Mouse (Mus musculus): ENCODE data around the gene Gm28038. TPM values are rescaled to one million over a fixed set of nuclear protein-coding genes. Genes with fewer than 3 reads are reported as not detected.
A peak's percentile ranks its signal among the peaks of the same experiment; 100 is the strongest.

Gm28038 gene
- total and polyA plus RNA-seq, 3 experiments, result 2.6 to 6.3 TPM; not detected in 1

DNA sequence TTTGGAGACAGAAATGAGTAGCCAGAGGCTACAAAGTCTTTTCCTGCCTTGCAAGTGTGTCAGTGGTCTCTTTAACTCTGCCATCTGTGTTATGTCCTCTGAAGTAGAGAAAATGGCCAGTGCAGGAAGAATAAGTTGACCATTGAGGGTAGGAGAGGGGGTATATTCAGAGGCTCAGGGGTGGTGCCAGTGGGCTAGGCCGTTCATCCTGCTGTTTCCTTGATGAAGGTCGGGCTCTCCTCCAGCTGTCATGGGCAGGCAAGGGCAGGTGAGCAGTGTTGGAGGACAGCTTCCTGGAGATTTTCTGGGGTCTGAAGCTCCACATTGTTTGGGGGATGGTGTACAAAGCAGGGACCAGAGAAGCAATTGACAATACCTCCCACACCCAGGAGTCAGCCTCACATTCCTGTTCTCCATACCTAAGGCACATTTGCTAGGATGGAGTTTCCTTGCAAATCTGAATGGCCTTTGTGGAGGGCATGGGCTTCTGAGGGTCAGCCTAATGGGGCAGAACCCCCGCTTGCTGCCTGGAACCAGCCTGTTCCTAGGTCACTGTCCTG lies 41.9 kb upstream of the Gm28038 start:
- Histone ChIP-seq H3K36me3 (ENCODE audit: control insufficient read depth, insufficient read depth, low read length) (peaks cover 28% of the 10 kb centered on the region), H3K27ac (peak overlapping the region; percentile 98), H3K4me1 (ENCODE audit: control insufficient read depth, insufficient read depth, low read length) (peaks cover 34% of the 10 kb centered on the region), H3K27me3 (ENCODE audit: control insufficient read depth, insufficient read depth, low read length) (no peaks in the 10 kb centered on the region), H3K79me2 (replicated peaks; ENCODE audit: control insufficient read depth, insufficient read depth, low read length) (peaks cover 3% of the 10 kb centered on the region), H3K9ac (ENCODE audit: low read depth, low read length) (peak overlapping the region; percentile 85), H3K4me3 (peak overlapping the region; percentile 81)
- peak; percentile 10; the same call in 1 of the 2 replicates for TF ChIP-seq POLR2A (IDR thresholded peaks at IDR 0.05; ENCODE audit: insufficient read depth, low read depth, low read length)
- no peak for TF ChIP-seq EP300 (IDR thresholded peaks at IDR 0.05; ENCODE audit: insufficient read depth, low read depth, low read length)
- TF ChIP-seq CTCF (IDR thresholded peaks at IDR 0.05), result no peak
- 25% methylated on average over 3 of the region's 3 CpGs for WGBS
- intact Hi-C loops (cut with DNase I), result no loop called here
- DNase-seq, result peak; percentile 40 to 47

DNA sequence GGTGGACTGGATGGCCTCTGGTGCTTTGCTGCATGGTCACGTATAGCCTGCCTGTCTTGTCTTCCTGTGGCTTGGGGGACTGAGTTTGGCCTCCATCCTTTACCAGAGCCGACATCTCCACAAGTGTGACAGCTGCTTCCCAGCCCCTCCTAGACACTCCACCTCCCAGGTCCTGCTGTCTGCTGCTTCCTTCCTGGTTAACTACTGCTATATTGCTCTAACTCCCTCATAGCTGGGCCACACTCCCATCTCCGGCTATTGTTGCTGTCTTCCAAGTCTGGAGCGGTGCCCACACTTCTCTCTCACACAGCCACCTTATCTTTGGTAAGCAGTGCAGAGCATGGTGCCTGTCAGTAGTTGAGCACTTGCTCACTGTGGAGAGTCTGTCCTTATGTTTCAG lies 41.1 kb upstream of the Gm28038 start:
- TF ChIP-seq CTCF (IDR thresholded peaks at IDR 0.05) (no peak), POLR2A (IDR thresholded peaks at IDR 0.05; ENCODE audit: insufficient read depth, low read depth, low read length) (peak; percentile 91), EP300 (IDR thresholded peaks at IDR 0.05; ENCODE audit: insufficient read depth, low read depth, low read length) (peak; percentile 87)
- Histone ChIP-seq H3K4me3 (peak overlapping the region; percentile 81), H3K27me3 (ENCODE audit: control insufficient read depth, insufficient read depth, low read length) (no peaks in the 10 kb centered on the region), H3K27ac (peak overlapping the region; percentile 98), H3K36me3 (ENCODE audit: control insufficient read depth, insufficient read depth, low read length) (peaks cover 34% of the 10 kb centered on the region), H3K79me2 (replicated peaks; ENCODE audit: control insufficient read depth, insufficient read depth, low read length) (peaks cover 5% of the 10 kb centered on the region), H3K9ac (ENCODE audit: low read depth, low read length) (peak overlapping the region; percentile 85), H3K4me1 (ENCODE audit: control insufficient read depth, insufficient read depth, low read length) (peaks cover 40% of the 10 kb centered on the region)
- intact Hi-C loops (cut with DNase I), result loop anchor here (1.0 kb wide), 1 partner anchor 26 kb away; no protein-coding TSS in a partner anchor
- peak; percentile 80 to 86 for DNase-seq
- WGBS, result 2% methylated on average over 4 of the region's 4 CpGs

DNA sequence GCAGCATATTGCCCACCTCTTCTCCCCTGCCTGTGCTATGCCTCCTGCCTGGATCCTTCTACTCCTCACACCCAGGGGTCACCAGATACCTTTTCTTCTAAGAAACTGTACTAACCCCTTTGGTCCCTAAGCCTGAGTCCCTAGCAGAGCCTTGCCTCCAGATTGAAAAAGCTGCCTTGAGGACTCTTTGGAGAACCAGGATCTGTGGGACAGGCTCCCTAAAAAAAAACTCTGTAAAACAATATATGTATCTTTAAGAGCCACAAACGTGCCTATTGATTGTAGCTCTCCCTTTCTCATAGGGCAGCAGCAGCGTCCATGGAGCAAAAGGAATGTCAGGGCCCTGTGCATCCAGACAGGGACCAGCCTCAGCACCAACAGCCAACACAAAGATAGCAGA lies 40.6 kb upstream of the Gm28038 start, which contains the start of gene Gm28035:
Gene Gm28035 (plus strand): TSS at position 301 of the 400 bp plus-strand sequence.
- 11% methylated on average over 2 of the region's 2 CpGs for WGBS
- intact Hi-C loops (cut with DNase I), result loop anchor here (1.0 kb wide), 1 partner anchor 25 kb away; no protein-coding TSS in a partner anchor
- Histone ChIP-seq H3K9ac (ENCODE audit: low read depth, low read length) (peak within 1 kb of the TSS; percentile 85), H3K4me3 (peak within 1 kb of the TSS; percentile 81), H3K36me3 (ENCODE audit: control insufficient read depth, insufficient read depth, low read length) (peaks cover 36% of the 10 kb centered on the region), H3K79me2 (replicated peaks; ENCODE audit: control insufficient read depth, insufficient read depth, low read length) (peaks cover 5% of the 10 kb centered on the region), H3K27ac (peak within 1 kb of the TSS; percentile 98), H3K27me3 (ENCODE audit: control insufficient read depth, insufficient read depth, low read length) (no peaks in the 10 kb centered on the region), H3K4me1 (ENCODE audit: control insufficient read depth, insufficient read depth, low read length) (peaks cover 43% of the 10 kb centered on the region)
- no peak for DNase-seq
- no peak for TF ChIP-seq POLR2A (IDR thresholded peaks at IDR 0.05; ENCODE audit: insufficient read depth, low read depth, low read length)
- no peak for TF ChIP-seq EP300 (IDR thresholded peaks at IDR 0.05; ENCODE audit: insufficient read depth, low read depth, low read length)
- TF ChIP-seq CTCF (IDR thresholded peaks at IDR 0.05), result 0 out of 2 replicates have a peak, but pooled peaks have one; percentile 3

DNA sequence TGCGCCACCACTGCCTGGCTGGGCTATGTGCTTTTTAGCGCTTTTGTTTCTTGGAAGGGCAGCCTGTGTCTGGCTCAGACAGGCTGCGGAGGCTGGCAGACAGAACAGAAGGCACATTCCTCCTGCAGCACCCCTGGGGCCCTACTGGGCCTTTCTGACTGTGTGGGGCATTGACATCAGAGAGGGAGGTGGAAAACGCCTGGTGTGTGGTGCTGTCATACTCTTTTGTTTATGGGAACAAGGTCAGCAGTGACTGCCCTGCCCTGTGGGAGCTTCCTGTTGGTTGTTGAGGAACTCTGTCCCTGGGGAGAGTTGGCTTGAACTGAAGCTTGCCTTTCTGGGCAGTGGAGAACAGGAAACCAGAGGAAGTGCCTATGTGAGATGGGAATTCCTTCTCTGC lies 38.3 kb upstream of the Gm28038 start:
- Histone ChIP-seq H3K4me3 (peak overlapping the region; percentile 3; the same call in 1 of the 2 replicates), H3K36me3 (ENCODE audit: control insufficient read depth, insufficient read depth, low read length) (peaks cover 41% of the 10 kb centered on the region), H3K79me2 (replicated peaks; ENCODE audit: control insufficient read depth, insufficient read depth, low read length) (peaks cover 7% of the 10 kb centered on the region), H3K4me1 (ENCODE audit: control insufficient read depth, insufficient read depth, low read length) (peaks cover 56% of the 10 kb centered on the region), H3K9ac (ENCODE audit: low read depth, low read length) (0 out of 2 replicates have a peak overlapping the region, but pooled peaks have one; percentile 5), H3K27ac (peak overlapping the region; percentile 98), H3K27me3 (ENCODE audit: control insufficient read depth, insufficient read depth, low read length) (no peaks in the 10 kb centered on the region)
- TF ChIP-seq EP300 (IDR thresholded peaks at IDR 0.05; ENCODE audit: insufficient read depth, low read depth, low read length), result peak; percentile 100
- TF ChIP-seq POLR2A (IDR thresholded peaks at IDR 0.05; ENCODE audit: insufficient read depth, low read depth, low read length), result peak; percentile 72; the same call in 1 of the 2 replicates
- TF ChIP-seq CTCF (IDR thresholded peaks at IDR 0.05), result no peak
- peak; percentile 79 to 89 for DNase-seq
- WGBS, result 8% methylated on average over 4 of the region's 4 CpGs
- intact Hi-C loops (cut with DNase I), result loop anchor here (1.0 kb wide), 1 partner anchor 16 kb away; no protein-coding TSS in a partner anchor

DNA sequence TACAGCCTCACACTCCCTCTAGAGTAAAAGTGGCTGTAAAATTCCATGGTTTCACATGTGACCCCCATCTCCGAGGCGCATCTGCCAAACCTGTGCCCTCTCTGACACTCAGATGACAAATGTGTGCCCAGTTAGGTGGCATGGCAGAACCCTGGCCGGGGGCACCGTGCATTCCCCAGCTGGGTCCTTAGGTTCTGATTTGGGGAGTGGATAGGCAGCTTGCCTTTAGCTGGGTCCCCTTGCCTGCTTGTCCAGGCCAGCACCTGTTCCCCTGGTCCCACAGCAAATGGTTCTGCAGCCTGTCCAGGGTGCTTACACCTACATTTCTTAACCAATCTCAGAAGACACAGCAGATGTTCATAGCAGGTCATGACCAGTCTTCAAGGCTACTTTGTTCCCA lies 37.5 kb upstream of the Gm28038 start:
- Histone ChIP-seq H3K27ac (peak overlapping the region; percentile 98), H3K4me1 (ENCODE audit: control insufficient read depth, insufficient read depth, low read length) (peaks cover 62% of the 10 kb centered on the region), H3K36me3 (ENCODE audit: control insufficient read depth, insufficient read depth, low read length) (peaks cover 46% of the 10 kb centered on the region), H3K27me3 (ENCODE audit: control insufficient read depth, insufficient read depth, low read length) (no peaks in the 10 kb centered on the region), H3K4me3 (peak overlapping the region; percentile 2; the same call in 1 of the 2 replicates), H3K79me2 (replicated peaks; ENCODE audit: control insufficient read depth, insufficient read depth, low read length) (peaks cover 9% of the 10 kb centered on the region), H3K9ac (ENCODE audit: low read depth, low read length) (no peak overlapping the region)
- WGBS, result 52% methylated on average over 4 of the region's 4 CpGs
- DNase-seq, result peak in 1 of 2 experiments; percentile 43
- intact Hi-C loops (cut with DNase I), result no loop called here
- no peak for TF ChIP-seq POLR2A (IDR thresholded peaks at IDR 0.05; ENCODE audit: insufficient read depth, low read depth, low read length)
- TF ChIP-seq CTCF (IDR thresholded peaks at IDR 0.05), result no peak
- no peak for TF ChIP-seq EP300 (IDR thresholded peaks at IDR 0.05; ENCODE audit: insufficient read depth, low read depth, low read length)
